Mouse (Mus musculus): ENCODE results near the gene Rps6kb2.
A peak's percentile ranks its signal among the peaks of the same experiment; 100 is the strongest.

Rps6kb2 gene

DNA sequence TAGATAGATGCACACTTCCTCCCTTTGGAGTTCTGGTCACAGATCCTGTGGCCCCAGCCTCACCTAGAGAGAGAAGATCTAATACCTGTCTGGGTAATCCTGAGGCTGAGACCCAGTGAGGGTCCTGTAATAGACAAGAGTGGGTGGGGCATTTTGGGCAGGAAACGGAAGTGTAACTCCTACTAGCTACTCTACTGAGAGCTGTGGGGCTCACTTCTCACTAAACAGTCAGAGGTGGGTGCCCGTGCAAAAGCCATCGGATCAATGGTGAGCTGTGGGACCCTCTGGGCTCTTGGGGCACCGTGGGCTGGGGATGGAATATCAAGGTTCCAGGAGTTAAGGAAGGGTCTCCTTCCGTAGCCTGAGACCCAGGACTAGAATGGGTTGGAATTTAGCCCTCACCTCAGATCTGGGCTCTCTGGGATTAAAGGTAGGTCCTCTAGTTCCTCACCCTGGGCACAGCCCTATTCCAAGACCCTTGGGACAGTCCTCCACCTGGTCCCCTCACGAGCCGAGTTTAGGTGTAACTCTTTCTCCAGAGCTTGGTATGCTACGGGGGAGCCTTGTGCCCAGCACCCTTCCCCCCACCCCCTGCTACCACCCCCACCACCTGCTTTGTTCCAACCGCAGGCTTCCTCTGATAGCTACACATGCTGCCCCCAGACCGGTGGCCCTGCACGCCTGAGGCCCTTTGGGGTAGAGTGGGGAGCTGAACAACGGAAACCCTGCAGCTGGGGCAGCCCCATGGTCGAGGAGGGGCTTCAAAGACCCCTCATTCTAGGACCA lies 8.5 kb downstream of the Rps6kb2 start:
- no peak for DNase-seq (ENCODE audit: low spot score)

DNA sequence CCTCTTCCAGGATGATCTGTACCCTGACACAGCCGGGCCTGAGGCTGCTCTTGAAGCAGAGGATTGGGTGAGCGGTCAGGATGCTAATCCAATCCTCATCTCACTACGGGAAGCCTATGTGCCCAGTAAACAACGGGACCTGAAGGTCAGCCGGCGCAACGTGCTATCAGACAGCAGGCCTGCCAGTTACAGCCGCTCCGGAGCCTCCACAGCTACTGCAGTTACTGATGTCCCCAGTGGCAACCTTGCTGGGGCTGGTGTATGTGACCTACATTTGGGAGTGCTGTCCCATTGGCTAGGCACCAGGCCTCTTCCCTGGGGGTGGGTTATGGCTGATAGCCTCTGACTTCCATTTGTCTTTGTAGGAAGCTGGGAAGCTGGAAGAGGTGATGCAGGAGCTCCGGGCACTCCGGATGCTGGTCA lies 9.9 kb downstream of the Rps6kb2 start, which contains the start of gene Ptprcap:
Gene Ptprcap, plus strand, starts transcription at position 373 of the 423 bp plus-strand sequence.
- no peak for DNase-seq (ENCODE audit: low spot score)

DNA sequence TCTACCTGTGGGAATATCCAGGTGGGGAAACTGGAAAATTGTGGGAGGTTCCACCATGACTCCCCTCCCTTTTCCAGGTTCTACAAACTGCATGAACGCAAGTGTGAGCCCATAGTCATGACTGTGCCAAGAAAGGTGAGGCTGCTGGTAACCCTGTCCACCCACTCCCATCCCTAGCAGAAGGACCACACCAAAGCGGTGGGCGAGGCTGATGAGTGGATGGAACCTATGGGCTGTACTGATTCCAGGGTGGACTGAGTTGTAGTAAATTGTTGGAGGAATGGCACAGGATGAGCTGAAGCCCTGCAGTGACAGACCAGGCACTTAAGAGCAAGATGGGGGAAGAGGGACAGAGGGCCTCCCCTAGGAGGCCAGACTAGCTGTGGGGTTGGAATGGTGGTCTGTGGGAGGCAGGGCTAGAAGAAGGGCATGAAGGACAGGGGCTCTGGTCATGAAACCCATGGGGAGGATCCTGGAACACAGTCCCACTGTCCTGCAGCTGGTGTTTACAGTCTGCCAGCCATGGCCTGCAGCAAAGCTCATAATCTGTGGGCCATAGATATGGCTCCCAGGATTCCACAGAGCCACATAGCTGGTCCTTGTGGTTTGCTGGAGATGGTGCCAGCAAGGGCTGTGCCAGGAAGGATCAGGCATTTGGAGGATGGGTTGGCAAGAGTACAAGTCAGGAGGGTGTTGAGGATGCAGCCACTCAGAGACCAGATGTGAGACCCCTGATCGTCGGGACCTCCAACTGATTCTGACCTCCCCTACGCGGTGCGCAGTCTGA lies 10.5 kb downstream of the Rps6kb2 start:
- no peak for DNase-seq (ENCODE audit: low spot score)

DNA sequence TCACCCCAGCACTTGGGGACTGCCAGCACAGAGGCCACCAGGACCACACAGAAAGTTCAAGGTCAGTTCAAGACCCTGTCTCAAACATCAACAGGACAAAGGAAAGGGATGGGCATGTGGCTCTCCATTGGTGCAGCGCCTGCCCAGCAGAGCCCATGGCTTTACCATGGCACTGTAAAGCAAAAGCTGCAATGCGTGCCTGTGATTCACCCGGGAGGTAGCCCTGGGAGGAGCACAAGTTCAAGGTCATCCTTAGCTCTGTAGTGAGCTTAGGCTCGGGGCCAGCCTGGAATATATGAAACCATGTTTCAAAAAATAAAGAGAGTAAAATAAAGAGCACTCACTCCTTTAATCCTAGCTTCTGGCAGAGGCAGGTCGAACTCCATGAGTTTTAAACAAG lies 11.3 kb downstream of the Rps6kb2 start:
- DNase-seq (ENCODE audit: low spot score), result no peak

DNA sequence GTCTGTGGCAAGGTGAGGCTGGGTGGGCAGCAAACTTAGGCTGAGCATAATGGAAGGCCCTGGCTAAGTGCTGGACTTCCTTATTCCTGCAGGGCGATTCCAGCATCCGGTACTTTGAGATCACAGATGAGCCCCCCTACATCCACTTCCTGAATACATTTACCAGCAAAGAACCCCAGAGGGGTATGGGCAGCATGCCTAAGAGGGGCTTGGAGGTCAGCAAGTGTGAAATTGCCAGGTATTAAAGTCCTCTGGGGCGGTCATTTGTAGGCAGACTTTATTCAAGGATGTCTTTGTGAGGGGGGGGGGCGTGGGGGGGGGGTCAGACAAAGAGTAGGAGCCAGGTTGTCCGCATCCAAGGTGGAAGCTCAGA lies 11.7 kb downstream of the Rps6kb2 start:
- DNase-seq (ENCODE audit: low spot score), result no peak

DNA sequence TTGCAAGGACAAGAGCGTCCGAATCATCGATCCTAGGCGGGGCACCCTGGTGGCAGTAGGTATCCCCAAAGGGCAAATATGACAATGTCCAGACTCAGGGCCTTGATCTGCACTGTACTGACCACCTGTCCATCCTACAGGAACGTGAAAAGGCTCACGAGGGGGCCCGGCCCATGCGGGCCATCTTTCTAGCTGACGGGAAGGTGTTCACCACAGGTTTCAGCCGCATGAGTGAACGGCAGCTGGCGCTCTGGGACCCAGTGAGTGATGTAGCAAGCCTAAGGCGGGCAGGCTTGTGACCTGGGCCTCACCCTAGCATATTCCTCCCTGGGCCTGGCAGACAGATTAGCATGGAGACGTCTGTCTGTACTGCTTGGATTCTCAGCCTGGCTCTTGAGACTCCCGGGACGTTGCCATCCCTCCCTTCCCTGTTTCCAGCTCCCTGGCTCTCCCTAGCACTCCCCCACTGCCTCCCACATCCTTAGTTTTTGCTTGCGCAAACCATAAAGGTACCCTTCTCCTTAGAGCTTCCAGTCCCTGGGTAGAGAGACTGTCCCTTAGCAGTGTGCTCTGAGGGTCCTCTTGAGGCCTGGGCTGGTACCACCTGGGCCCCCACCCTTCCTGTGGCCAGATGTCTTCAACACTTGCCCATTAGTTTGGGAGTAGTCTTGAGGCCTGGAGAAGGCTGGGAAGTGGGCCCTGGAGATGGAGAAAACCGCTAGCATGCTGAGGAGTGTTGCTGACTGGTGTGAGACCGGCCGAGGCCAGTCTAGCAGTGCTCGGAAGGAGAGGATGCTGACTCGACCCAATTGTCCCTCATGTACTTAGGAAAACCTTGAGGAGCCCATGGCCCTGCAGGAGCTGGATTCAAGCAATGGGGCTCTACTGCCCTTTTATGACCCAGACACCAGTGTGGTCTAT lies 12.3 kb downstream of the Rps6kb2 start:
- DNase-seq (ENCODE audit: low spot score), result no peak

DNA sequence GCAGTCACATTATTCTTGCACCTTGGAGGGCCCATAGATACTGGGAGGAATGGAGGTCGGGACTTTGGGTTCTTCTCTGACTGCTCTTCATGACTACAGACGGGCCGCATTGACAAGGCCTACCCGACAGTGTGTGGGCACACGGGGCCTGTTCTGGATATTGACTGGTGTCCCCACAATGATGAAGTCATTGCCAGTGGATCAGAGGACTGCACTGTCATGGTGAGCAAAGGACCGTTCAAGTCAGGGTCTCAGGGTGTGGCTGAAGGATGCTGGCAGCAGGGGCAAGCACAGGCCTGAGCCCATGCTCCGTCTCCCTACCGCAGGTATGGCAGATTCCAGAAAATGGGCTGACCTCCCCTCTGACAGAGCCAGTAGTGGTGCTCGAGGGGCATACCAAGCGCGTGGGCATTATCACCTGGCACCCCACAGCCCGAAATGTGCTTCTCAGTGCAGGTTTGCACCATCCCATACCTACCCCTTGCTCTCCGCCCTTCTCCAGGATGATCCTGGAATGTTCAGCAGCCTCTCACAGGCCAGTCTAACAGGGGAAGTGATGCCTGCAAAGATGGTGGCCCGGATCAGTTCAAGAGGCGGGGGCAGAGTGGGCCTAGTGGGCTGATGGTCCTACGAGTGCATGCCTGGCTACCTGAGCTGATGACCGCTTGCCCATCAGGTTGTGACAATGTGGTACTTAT lies 13.2 kb downstream of the Rps6kb2 start:
- DNase-seq (ENCODE audit: low spot score), result no peak

DNA sequence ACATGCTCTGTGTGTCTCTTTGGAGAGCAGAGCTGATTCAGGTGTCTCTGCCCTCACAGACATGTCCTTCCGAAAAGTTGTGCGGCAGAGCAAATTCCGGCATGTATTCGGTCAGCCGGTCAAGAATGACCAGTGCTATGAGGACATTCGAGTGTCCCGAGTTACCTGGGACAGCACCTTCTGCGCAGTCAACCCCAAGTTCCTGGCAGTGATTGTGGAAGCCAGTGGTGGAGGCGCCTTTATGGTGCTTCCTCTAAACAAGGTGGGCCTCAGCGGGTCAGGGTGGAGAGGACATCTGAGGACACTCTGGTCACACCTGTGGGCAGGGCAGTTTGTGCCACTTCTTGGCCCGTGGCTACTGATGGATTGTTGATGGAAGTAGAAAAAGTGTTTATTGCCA lies 13.9 kb downstream of the Rps6kb2 start:
- DNase-seq (ENCODE audit: low spot score), result no peak

DNA sequence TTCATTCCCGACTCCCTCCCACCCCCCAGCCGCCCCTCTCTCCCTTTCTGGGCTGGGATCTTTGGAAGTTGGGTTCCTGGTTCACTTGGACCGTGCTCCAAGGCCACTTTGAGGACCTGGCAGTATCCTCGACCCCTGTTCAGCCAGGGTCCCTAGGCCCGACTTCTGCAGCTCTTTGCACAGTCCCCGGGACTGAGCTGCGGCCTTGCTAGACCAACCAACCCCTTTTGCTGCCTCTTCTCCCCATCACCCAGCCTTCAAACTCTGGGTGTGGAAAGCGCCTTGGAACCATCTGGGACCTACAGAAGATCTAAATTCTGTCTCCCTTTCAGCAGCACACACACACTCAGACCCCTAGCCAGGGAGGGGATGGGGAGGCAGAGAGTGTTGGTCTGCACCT lies 14.3 kb downstream of the Rps6kb2 start:
- no peak for DNase-seq (ENCODE audit: low spot score)

DNA sequence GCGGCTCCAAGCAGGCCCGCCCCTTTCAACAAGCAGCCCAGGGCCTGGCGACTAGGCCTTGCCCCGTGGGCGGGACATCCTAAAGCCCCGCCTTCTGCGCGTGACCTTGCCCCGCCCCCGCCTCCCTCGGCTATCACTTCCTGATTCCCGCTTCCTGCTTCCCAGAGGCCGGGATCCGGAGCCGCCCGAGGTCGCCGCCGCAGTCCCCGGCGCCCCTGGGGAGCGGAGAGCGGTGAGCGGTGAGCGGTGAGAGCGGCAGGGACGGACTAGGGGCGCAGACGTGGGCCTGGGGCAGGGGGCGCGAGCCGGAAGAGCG lies 14.7 kb downstream of the Rps6kb2 start, which contains the start of gene Coro1b:
Gene Coro1b, plus strand, starts transcription at position 129 of the 316 bp plus-strand sequence.
- peak; percentile 98 for DNase-seq (ENCODE audit: low spot score)

DNA sequence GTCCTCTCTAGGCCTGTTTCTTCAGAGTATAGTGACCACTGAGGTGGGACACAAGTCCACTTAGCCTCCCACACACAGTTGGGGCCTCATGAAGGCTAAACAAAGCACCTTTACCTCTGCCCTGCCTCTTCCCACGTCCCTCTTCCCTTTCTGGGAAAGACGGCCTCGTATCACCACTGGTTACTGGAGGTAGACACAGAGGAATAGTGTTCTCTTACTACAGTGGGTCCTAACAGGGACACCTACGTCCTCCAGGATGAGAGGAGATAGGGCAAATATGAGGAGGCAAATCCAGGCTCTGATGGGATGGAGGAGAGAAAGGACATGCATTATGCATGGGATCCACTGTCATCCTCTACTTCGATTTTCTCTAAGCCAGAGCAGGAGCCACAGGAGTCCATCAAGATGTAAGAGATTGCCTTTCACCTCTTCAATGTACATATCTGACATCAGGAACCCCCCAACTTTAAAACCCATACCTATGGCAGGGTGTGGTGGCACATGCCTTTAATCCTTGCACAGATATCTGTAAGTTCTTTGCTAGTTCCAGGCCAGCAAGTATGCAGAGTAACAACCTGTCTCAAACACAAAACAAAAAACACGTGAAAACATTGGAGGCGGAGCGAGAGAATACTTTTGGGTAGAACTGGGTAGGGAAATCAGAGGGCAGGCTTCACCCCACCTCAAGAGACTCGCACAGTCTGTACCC lies 15.2 kb downstream of the Rps6kb2 start:
- DNase-seq (ENCODE audit: low spot score), result no peak

DNA sequence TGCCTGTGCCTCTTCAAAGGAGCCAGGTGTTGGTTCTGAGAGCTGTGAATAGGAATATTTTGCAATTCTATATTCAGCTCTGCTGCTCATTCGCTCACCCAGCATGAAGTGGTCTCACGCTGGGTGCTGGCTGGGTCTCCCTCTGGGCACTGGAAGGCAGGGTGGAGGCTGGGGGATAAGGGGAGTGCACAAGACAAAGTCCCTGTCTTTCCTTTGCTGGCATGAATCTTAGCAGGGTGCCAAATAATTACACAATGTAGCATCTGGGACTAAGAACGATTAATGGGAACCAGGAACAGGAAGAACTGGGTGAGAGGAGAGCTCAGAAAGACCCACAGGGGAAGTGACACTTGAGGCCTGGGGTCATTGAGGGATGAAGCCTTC lies 16.1 kb downstream of the Rps6kb2 start:
- no peak for DNase-seq (ENCODE audit: low spot score)

DNA sequence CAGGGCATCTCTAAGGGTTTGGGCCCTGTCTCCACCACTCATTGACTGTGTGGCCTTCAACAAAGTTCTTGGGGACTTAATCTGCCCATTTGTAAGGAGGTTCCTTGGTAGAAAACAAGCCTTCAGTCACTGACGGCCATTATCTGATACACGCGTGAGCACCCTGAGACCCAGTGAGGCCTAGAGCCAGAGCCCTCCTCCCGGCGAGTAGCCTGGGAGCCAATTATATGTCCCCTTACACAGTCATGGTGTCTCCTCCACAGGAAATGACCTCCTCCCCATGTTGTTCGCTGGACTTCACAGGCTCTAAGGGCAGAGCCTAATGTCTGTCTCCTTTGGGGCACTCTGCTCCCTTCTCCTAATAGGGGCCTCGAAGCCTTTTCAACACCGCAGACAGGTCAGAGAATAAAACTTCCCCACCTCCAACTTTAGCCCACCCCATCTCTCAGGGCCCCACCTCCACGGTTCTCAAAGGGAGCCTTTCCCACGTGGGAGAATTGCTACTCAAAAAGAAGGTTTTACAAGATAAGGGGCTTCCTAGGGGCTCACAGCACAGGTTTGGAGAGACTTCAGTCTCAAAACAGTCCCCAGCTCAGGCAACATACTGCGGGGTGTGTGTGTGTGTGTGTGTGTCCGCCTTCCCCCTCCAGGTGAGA lies 16.7 kb downstream of the Rps6kb2 start:
- no peak for DNase-seq (ENCODE audit: low spot score)

DNA sequence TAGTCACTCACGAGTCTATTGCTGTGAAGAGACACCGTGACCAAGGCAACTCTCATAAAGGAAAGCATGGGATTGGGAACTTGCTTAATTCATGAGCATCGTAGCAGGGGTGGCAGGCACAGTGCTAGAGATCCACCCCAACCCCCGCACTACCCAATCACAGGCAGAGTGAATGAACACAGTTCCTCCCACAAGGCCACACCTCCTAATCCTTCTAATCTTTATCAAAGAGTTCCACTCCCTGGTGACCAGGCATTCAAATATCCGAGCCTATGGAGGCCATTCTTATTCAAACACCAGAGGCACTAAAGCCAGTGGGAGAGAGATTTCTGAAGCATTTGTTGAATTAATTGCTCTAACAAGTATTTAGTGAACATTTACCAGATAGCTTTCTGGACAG lies 17.2 kb downstream of the Rps6kb2 start:
- DNase-seq (ENCODE audit: low spot score), result no peak

DNA sequence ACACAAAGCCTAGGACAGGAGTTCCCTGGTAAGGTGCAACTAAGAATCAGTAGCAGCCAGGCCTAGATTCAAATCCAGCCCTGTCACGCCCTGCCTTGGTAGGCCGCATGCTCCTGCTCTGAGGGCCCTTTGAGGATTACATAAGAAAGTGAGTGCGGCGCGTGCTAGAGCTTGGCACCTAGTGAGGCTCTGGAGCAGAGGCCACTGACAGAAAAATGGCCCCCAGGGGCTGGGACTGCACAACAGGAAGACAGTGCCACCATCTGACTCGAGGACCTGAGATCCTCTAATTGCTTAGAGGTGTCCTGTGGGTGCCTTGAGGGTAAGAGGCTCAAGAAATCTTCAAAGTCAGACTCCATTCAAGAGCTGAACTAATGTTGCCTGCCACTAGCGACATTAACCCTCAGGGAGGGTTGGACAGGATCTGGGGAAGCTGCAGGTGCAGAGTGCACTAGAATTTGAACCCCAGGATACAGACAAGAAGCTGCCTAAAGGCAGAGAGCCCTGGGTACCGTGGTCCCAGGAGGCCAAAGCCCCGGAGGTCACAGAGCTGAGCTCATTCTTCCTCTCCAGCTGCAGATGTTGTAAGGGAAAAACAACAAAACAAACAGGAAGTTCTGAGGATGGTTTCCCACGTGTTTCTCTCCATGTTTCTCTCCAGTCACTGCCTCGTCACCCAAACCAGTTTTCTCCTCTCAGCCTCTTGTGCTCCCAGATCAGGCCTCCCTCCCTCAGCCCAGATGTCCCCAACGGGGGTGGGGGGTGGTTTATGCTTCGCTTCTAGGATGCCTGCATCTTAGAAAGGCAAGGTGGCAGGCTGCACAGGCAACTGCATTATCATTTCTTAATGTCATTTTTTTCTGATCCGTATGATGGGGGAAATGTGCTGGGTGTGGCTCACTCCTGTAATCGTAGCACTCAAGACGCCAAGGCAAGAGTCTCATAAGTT lies 18.3 kb downstream of the Rps6kb2 start:
- no peak for DNase-seq (ENCODE audit: low spot score)

DNA sequence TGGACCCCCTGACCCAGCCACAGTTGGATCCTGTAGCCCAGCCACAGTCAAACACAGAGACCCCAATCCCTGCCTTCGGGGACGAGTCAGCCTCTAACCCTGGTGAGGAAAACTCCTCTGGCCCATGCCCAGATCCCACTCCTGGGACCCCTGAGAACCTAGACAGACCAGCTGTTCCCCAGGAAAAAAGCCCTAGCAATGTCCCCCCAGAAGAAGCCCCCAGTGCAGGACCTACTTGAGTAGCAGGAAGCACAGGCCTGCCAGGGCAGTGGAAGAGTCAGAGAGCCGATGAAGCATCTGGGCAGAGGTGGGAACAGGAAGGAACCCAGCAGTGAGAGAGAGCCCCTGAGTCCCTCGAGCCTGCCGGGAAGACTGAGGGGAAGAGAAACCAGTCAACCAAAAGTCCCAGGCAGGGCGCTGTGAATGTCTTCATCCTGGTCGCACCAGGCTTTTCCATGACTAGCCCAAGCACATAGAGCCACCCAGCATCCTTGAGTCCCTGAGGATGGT lies 19.3 kb downstream of the Rps6kb2 start, which contains the start of gene Cabp4:
Gene Cabp4, minus strand, starts transcription at position 275 of the 510 bp plus-strand sequence.
- no peak for DNase-seq (ENCODE audit: low spot score)

DNA sequence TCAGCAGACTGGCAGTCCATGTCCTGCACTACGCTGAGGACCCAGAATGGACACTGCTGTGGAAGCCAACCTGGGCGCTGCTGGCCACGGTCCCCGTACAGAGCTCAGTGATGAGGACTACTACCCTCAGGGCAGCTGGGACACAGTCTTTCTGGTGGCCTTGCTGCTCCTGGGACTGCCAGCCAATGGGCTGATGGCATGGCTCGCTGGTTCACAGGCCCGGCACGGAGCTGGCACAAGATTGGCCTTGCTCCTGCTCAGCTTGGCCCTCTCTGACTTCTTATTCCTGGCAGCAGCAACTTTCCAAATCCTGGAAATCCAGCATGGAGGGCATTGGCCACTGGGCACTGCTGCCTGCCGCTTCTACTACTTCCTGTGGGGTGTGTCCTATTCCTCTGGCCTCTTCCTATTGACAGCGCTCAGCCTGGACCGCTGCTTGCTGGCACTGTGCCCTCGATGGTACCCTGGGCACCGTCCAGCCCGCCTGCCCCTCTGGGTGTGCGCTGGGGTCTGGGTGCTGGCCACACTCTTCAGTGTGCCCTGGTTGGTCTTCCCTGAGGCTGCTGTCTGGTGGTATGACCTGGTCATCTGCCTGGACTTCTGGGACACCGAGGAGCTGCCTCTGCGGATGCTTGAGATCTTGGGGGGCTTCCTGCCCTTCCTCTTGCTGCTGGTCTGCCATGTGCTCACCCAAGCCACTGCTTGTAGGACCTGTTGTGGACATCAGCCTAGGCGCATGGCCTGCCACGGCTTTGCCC lies 20.6 kb downstream of the Rps6kb2 start:
- DNase-seq (ENCODE audit: low spot score), result no peak

DNA sequence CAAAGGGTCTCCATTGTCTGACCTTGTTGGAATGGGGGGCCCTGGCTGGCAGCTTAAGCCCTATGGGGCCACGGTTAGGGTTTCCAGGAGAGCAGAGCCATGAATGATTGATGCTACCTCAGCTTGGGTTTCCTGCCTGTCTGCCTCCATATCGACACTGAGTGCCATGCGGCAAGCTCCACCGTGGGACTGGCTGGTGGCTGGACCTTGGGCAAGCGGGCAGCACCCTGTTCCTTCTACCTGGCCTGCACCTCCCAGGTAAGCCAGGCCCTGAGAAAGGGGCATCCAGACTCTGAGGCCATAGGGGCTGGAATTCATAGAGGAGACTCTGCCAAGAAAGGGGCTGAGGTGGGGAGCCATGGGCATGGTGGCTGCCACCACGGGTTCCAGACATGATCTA lies 23.0 kb downstream of the Rps6kb2 start:
- DNase-seq (ENCODE audit: low spot score), result no peak

Data from lung, postnatal 25 days (tissue).